In the genomic region with DNA sequence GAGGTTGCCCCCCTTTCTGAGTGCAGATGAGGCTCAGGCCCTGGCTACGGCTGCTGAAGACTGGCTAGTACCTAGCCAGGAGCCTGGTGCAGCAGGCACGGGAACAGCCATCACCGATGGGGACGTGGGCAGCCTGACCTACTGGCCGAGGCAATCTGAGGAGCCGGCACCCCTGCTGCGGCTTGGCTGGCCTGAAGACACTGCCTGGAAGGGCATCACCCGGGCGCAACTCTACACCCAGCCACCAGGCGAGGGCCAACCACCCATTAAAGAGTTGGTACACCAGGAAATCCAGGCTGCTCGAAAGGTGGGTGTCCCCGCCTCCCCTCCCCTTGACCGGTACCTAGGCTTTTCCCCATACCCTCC, we compare ENCODE assay signal across 15 mouse cellular contexts. TPM values are rescaled to one million over a fixed set of nuclear protein-coding genes. Genes with fewer than 3 reads are reported as not detected.
DNase-seq lines count a peak whose midpoint lies in the region; ATAC-seq and TF ChIP-seq lines count a peak whose summit lies in the region.
"Had no signal": no experiment of that assay in that cellular context is flagged by ENCODE, and none has a peak within 500 bp of the region (broad histone marks: within the 10 kb centered on the region; RNA-seq: fewer than 3 reads in every experiment).

No protein-coding gene starts in this region.

- H3K27ac ChIP-seq in layer of hippocampus, adult 2 months, result 0 out of 2 replicates have a peak overlapping the region, but pooled peaks have one; percentile 36
- 0 out of 2 replicates have a peak overlapping the region, but pooled peaks have one; percentile 10 for H3K27ac ChIP-seq in midbrain, embryonic 12.5 days (replicated peaks)
- H3K27ac ChIP-seq: kidney, embryonic 15.5 days had no signal

- peaks cover 16% of the 10 kb centered on the region for H3K4me1 ChIP-seq in midbrain, embryonic 12.5 days

- no peaks in the 10 kb centered on the region for H3K27me3 ChIP-seq in midbrain, embryonic 12.5 days
- H3K27me3 ChIP-seq: kidney, embryonic 15.5 days had no signal

- peaks cover 80% of the 10 kb centered on the region for H3K36me3 ChIP-seq in midbrain, embryonic 12.5 days

- H3K4me2 ChIP-seq in midbrain, embryonic 12.5 days (replicated peaks), result no peak overlapping the region
- H3K4me2 ChIP-seq: kidney, embryonic 15.5 days had no signal

- H3K4me3 ChIP-seq in layer of hippocampus, adult 2 months, result no peak overlapping the region
- H3K4me3 ChIP-seq in midbrain, embryonic 12.5 days, result no peak overlapping the region
- H3K4me3 ChIP-seq: kidney, embryonic 15.5 days had no signal

- intact Hi-C loops in left cerebral cortex, postnatal 36 days (cut with DNase I), result no loop called here

- 0 out of 2 replicates have a peak, but pooled peaks have one; percentile 17 for TF ChIP-seq CTCF in layer of hippocampus, adult 2 months (conservative IDR thresholded peaks at IDR 0.05)

- no peaks in the 10 kb centered on the region for H3K9me3 ChIP-seq in midbrain, embryonic 12.5 days
- H3K9me3 ChIP-seq: kidney, embryonic 15.5 days had no signal

- H3K9ac ChIP-seq in midbrain, embryonic 12.5 days (replicated peaks), result no peak overlapping the region

- WGBS in midbrain, embryonic 12.5 days, result 87% methylated on average over 13 of the region's 13 CpGs

- ATAC-seq in cerebellum, adult (ENCODE audit: insufficient number of reproducible peaks, low FRiP score, low TSS enrichment), result no peak
- no peak for ATAC-seq in midbrain, embryonic 12.5 days (ENCODE audit: low FRiP score, low read depth)
- ATAC-seq in granulocyte monocyte progenitor cell, adult 5-6 weeks (replicated peaks; ENCODE audit: poor library complexity, severe bottlenecking), result no peak

- DNase-seq in cerebellum, adult 11-12 months, result peak; percentile 62
- DNase-seq in layer of hippocampus, adult 2 months (ENCODE audit: low spot score in 2 of 2), result no peak
- DNase-seq in layer of hippocampus, adult 11-12 months (ENCODE audit: low spot score), result no peak
- DNase-seq in cerebellum, postnatal 25 days, result peak; percentile 60 to 73
- DNase-seq in left cerebral cortex, postnatal 36 days (ENCODE audit: low spot score in 2 of 2), result no peak
- DNase-seq: thymus, postnatal 36 days had no signal

RNA-seq across cellular contexts. Expression of gene Fam83e, which starts 1.3 kb away (rescaled TPM):
- total RNA-seq in layer of hippocampus, adult 2 months (2021), result under 1 TPM; 0.27 to 0.33 TPM
- 1.3 and 1.6 TPM in 2 replicates for polyA plus RNA-seq in midbrain, embryonic 12.5 days (2016; fragmentation: Nextera tagmentation; extraction: Ambion mirVana)
- total RNA-seq in granulocyte monocyte progenitor cell, adult 5-6 weeks (2014; fragmentation: Nextera tagmentation), result 0.34 and 0.90 TPM in 2 replicates
- 0.39 and 0.77 TPM in 2 replicates for total RNA-seq in granulocyte monocyte progenitor cell, adult 5-6 weeks (2017)
- total RNA-seq in left cerebral cortex, postnatal 36 days (2021), result not detected

RNA-seq across cellular contexts. Expression of gene Spaca4, which starts 3.3 kb away (rescaled TPM):
- total RNA-seq in layer of hippocampus, adult 2 months (2021), result not detected
- not detected in 2 replicates for polyA plus RNA-seq in midbrain, embryonic 12.5 days (2016; fragmentation: Nextera tagmentation; extraction: Ambion mirVana)
- not detected in 2 replicates for total RNA-seq in granulocyte monocyte progenitor cell, adult 5-6 weeks (2014; fragmentation: Nextera tagmentation)
- not detected in 2 replicates for total RNA-seq in granulocyte monocyte progenitor cell, adult 5-6 weeks (2017)
- total RNA-seq in left cerebral cortex, postnatal 36 days (2021), result not detected
- total RNA-seq: adrenal gland, adult 18-20 months; heart, postnatal 25 days; left cerebral cortex, postnatal 4 days; MEL had no signal
- polyA plus RNA-seq: kidney, embryonic 15.5 days; neural tube, embryonic 14.5 days had no signal

RNA-seq across cellular contexts. Expression of gene Sphk2, which starts 4.5 kb away (rescaled TPM):
- 10 to 100 TPM; 32.3 to 35.8 TPM for total RNA-seq in layer of hippocampus, adult 2 months (2021)
- 24.0 and 25.8 TPM in 2 replicates for polyA plus RNA-seq in midbrain, embryonic 12.5 days (2016; fragmentation: Nextera tagmentation; extraction: Ambion mirVana)
- 14.9 and 26.4 TPM in 2 replicates for total RNA-seq in granulocyte monocyte progenitor cell, adult 5-6 weeks (2014; fragmentation: Nextera tagmentation)
- 10.0 and 10.6 TPM in 2 replicates for total RNA-seq in granulocyte monocyte progenitor cell, adult 5-6 weeks (2017)
- 10 to 100 TPM; 29.9 to 30.0 TPM for total RNA-seq in left cerebral cortex, postnatal 36 days (2021)

RNA-seq across cellular contexts. Expression of gene Rpl18, which starts 7.1 kb away (rescaled TPM):
- total RNA-seq in layer of hippocampus, adult 2 months (2021), result 100 to 1,000 TPM; 342 to 353 TPM
- polyA plus RNA-seq in midbrain, embryonic 12.5 days (2016; fragmentation: Nextera tagmentation; extraction: Ambion mirVana), result 688 and 721 TPM in 2 replicates
- total RNA-seq in granulocyte monocyte progenitor cell, adult 5-6 weeks (2014; fragmentation: Nextera tagmentation), result 2,165 and 2,847 TPM in 2 replicates
- total RNA-seq in granulocyte monocyte progenitor cell, adult 5-6 weeks (2017), result 1,831 and 2,021 TPM in 2 replicates
- total RNA-seq in left cerebral cortex, postnatal 36 days (2021), result 100 to 1,000 TPM; 284 to 337 TPM

RNA-seq across cellular contexts. Expression of gene Dbp, which starts 17.4 kb away (rescaled TPM):
- total RNA-seq in layer of hippocampus, adult 2 months (2021), result 10 to 100 TPM; 69.2 to 72.8 TPM
- polyA plus RNA-seq in midbrain, embryonic 12.5 days (2016; fragmentation: Nextera tagmentation; extraction: Ambion mirVana), result 4.5 and 4.6 TPM in 2 replicates
- 1.7 and 3.1 TPM in 2 replicates for total RNA-seq in granulocyte monocyte progenitor cell, adult 5-6 weeks (2014; fragmentation: Nextera tagmentation)
- 4.0 and 6.3 TPM in 2 replicates for total RNA-seq in granulocyte monocyte progenitor cell, adult 5-6 weeks (2017)
- 100 to 1,000 TPM; 128 to 138 TPM for total RNA-seq in left cerebral cortex, postnatal 36 days (2021)

Comparison
In these comparisons a context has a peak if more than half of its experiments do, and no peak if none do; other contexts are left out.
1. DNase-seq: peak in cerebellum, adult 11-12 months (single experiment) and cerebellum, postnatal 25 days (2 of 2); none in layer of hippocampus, adult 2 months (0 of 2), layer of hippocampus, adult 11-12 months (single experiment) and left cerebral cortex, postnatal 36 days (0 of 2).